Mouse (Mus musculus): ENCODE results near the gene Zfp12.
"Not testable (repeated sequence)": the region's sequence is repeated elsewhere in the genome, so short reads cannot be mapped to it uniquely, and the experiment has no call there.

The Zfp12 gene

DNA sequence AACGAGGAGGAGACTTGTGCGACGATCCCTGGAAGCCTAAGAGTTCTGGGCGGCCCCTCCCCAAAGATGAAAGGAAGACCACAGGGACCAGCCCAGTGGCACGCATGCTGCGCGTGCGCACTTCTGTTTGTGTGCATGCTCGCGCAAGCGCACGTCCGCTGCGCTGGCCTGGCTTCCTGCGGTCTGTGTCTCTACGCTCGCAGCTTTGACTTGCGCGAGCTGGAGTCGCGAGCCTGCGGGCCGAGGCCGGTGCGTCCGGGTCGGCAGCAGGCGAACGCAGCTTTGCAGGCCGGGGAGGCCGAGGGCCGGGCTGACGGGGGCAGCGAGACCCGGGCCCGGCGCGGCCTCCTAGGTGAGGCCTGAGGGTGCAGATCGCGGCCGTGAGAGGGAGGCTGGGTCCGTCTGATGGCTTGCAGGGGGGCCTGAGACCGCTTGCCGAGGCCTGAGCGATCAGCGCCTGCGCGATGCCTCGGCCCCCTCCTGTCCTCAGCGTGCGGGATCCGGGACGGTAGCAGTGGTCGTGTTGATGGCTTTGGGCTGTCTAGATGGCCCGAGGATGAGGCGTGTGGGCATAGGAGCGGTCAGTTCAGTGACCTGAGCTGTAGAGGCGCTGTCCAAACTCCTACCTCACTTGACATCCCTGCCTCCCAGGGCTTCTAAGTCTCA is at the start of gene Zfp12:
Gene Zfp12, plus strand, starts transcription at position 136 of the 666 bp plus-strand sequence.
- peak; percentile 99 for DNase-seq (ENCODE audit: low read depth, low spot score)

DNA sequence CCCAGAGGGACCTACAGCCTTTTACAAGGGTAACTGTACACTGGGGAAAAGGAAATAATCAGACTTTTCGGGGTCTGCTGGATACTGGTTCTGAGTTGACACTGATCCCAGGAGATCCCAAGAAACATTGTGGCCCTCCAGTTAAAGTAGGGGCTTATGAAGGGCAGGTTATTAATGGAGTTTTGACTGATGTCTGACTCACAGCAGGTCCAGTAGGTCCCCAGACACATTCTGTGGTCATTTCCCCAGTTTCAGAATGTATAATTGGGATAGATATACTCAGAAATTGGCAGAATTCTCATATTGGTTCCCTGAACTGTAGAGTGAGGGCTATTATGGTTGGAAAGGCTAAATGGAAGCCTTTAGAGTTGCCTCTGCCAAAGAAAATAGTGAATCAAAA is 46.9 kb upstream of the Zfp12 start:
- DNase-seq (ENCODE audit: low read depth, low spot score) = not testable (repeated sequence)

DNA sequence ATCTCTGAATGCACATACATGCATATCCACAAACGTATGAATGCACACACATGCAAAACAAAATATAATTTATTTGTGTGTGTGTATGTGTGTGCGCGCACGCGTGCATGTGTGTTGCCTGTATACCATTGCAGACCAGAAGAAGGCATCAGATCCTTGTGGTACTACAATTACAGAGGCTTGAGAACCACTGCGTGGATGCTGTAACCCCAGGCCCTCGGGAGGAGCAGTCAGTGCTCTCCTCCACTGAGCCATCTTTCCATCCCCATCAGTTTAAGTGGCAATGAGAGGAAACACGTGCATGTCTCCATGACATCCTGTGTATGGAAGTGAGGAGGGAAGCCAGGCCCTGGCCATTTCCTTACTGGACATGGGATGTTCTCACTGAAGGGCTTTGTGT is 42.2 kb upstream of the Zfp12 start:
- no peak for DNase-seq (ENCODE audit: low read depth, low spot score)

DNA sequence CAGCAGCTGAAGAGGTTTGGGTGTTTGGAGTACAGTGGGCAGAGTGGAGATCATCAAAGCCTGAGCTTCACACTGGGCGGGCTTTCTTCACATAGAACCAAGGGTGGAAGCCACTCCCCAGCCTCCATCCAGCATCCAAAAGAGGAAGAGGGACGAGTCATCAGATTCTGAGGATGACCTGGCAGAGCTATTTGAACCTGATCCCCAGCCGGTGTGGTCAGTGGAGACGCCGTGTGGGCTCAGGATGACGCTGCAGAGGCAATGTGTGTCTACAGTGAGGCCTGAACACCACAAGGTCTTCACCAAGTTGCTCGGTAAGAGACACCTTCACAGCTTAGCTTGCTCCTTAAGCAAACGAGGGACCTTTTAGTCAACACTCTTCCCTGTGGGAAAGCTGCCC is 40.2 kb upstream of the Zfp12 start:
- DNase-seq (ENCODE audit: low read depth, low spot score) = not testable (repeated sequence)

DNA sequence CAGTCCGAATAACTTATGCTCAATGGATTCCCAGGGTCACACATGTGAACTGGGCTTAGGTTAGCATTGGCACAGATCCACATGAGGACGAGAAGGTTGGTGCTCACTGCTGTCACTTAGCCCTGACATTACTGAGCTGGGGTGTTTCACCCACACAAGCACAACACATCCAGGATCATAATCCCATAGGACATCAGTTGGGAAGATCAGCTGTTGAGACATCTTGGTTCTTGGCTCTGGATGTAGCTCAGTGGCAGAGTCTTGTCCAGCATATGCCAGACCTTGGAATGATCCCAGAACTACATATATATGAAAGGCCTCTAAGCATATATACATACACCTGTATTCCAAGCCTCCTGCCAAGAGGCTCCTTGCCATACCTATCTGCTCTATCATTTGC is 39.8 kb upstream of the Zfp12 start:
- no peak for DNase-seq (ENCODE audit: low read depth, low spot score)

DNA sequence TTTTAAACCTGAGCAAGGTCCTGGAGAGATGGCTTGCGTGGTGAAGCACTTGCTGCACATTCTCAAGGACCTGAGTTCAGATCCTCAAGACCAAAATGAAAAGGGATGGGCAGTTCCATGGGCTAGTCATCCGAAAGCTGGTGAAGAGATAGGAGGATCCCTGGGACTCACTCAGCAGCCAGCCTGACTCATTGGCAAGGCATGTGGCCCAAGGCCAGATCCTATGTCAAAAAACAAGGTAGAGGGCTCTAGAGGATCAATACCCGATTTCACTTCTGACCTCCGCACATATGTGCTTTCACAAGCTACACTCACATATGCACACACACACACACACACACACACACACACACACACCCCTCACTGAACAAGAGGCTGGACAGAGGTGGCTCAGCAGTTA is 38.5 kb upstream of the Zfp12 start:
- no peak for DNase-seq (ENCODE audit: low read depth, low spot score)

DNA sequence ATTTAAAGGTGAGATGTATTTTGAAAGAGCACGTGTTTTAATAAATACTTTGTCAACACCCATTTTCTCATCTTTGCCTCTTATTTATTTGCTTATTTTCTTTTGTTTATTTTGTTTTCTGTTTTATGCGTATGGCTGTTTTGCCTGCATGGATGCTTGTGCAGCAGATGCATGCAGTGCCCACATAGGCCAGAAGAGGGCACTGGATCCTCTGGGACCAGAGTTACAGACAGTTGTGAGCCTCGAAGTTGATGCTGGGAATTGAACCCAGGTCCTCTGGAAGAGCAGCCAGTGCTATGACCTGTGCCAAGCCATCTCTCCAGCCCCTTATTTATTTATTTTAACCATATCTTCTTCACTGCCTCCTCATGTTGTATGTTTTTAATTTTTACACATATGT is 29.9 kb upstream of the Zfp12 start:
- DNase-seq (ENCODE audit: low read depth, low spot score) = no peak

DNA sequence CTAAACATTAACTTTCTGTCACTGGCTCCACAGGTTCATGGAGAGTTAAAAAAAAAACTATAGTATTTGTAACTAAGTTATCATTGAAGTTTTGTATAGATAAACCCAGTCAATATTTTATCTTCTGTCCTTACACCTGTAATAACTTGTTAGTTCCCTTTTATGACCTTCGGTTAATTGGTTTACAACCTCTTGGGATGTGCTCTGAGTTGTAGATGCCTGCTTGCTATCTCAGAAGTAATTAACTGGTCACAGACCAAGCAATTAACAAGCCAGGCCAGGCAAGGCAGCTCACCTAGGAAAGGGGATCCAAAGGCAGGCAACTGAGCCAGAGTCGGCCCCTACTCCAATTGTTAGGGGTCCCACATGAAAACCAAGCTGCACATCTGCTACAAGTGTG is 21.1 kb upstream of the Zfp12 start:
- DNase-seq (ENCODE audit: low read depth, low spot score) = no peak

DNA sequence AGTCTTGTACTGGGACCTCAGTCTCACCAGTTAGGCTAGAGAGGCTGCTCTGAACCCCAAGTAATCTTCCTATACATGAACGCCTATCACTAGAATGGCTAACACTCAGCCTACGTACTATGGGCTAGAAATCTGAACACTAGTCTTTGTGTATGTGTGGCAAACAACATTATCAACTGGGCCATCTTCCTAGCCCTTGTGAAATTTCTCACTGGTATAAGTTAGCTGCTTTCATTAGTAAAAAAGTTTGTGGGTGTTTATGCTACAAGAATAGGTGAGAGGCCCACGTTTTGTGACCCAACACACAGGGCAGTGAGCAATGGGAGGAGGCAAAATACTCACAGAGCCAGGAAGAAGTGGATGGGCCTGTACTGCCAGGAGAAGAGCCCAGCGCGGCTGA is 14.0 kb upstream of the Zfp12 start:
- no peak for DNase-seq (ENCODE audit: low read depth, low spot score)

DNA sequence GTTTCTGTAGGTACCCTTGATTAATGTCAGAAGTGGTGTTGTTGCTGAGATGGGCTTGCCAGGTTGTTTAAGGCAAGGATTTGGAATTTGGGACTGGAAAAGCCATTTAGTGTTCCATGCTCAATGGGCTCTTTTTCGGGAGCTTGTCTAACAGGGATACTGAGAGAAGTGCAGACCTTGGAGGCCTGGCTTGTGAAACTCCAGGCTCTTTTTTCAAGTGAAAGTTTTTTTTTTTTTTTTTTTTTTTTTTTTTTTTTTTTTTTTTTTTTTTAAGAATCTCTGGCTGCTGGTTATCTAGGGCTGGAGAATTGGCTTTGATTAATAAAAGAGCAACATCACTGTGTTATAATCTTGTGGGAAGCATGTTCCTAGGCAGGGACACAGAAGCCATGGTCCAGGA is 12.7 kb upstream of the Zfp12 start:
- DNase-seq (ENCODE audit: low read depth, low spot score) = no peak

DNA sequence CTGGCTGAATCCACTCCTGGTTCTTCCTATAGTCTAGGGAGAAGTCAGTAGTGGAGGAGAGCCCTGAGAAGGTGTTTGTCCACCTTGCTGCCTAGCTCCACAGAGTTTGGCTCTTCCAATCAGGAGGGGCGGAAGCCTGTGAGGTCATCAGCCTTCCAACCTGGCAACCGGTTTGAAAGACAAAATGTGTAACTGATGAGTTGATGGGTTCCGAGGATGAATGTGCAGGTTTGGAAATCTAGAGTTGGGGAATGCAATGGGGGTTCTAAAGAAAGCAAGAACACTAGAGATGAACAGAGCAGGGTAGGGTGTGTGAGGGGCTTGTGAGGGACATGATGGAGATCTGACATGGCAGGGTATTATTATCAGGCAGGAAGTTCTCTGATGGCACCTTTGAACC is 8.2 kb upstream of the Zfp12 start, which contains the start of gene Spdye4a:
Gene Spdye4a, minus strand, starts transcription at position 101 of the 400 bp plus-strand sequence.
- DNase-seq (ENCODE audit: low read depth, low spot score) = no peak

DNA sequence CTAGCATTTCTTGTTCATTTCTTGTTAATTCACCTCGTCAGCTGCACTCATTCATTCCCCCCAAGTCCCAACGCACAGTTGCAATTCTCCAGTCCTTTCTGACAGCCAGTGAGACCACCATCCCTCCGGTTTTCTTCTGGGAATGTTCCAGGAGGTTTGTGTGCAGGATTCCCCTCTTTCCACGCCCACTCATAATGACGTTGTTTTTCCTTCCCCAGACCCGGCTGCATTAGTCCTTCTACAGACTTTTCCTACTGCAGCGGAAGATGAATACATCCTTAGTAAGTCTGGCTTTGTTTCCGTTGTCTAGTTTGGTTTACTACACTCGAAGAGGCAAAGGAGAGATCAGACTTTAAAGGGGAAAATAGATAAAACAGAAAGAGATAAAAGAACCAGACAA is 1.1 kb downstream of the Zfp12 start:
- DNase-seq (ENCODE audit: low read depth, low spot score) = no peak

DNA sequence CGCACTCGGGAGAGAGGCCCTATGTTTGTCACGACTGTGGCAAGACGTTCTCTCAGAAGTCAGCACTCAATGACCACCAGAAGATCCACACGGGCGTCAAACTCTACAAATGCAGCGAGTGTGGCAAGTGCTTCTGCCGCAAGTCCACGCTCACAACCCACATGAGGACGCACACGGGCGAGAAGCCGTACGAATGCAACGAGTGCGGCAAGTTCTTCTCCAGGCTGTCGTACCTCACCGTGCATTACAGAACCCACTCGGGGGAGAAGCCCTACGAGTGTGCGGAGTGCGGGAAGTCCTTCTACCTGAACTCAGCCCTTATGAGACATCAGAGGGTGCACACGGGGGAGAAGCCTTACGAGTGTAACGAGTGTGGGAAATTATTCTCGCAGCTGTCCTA is 10.0 kb downstream of the Zfp12 start:
- DNase-seq (ENCODE audit: low read depth, low spot score) = no peak

DNA sequence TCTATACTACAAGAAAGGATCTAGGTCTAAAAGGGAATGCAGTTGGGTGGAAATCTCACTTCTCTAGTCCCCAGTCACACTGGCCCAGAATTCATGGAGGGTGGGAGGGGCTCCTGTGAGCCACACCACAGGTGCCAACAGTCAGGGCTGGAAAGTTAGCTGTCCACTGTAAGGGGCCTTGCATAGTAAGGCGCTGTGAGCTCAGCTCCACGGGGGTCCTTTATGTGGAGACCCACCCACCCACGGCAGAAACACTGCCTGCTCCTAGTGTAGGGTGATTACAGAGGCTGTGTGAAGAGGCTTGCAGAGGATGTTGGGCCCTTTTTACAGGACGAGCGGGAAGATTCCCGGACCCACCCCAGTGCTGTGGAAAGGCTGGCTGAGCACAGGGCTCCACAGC is 17.1 kb downstream of the Zfp12 start:
- no peak for DNase-seq (ENCODE audit: low read depth, low spot score)

DNA sequence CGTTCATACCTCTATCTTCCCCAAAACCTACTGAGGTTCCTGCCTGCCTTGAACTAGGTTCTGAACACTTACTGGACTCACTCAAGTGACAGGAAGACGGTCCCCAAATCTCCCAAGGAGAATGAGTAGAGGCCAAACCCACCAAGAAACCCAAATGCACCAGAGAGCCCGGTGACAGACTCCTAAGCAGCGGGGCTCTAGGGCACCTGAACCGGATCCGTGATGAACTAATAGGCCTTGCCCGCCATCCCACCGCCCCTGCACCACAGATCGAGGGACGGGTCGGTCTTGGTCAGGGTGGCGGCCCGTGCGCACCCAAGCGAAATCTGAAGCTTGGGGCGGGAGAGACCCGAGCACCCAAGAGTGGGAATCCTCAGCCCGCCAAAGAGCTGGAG is 17.8 kb downstream of the Zfp12 start:
- DNase-seq (ENCODE audit: low read depth, low spot score) = no peak

DNA sequence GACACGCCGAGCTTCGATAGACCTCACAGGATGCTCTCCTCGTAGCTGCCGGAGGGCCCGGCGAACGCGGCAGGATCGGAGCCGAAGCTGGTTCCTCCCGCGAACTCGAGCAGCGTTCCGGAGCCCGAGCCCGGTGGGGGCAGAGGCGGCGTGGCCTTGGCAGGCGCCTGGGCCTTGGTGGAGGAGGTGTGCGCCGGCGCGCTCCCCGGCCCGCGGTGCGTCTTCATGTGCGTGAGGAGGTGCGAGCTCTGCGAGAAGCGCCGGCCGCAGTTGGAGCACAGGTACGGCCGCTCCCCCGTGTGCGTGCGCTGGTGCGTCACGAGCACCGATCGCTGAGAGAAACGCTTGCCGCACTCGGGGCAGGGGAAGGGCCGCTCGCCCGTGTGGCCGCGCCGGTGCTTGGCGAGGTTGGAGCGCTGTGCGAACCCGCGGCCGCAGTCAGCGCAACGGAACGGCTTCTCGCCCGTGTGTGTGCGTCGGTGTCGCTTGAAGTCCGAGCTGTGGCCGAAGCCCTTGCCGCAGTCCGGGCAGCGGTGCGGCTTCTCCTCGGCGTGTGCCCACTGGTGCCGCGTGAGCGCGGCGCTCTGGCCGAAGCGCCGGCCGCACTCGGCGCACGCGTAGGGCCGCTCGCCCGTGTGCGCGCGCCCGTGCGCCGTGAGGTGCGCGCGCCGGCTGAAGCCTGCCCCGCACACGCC is 18.4 kb downstream of the Zfp12 start:
- peak; percentile 22 for DNase-seq (ENCODE audit: low read depth, low spot score)

DNA sequence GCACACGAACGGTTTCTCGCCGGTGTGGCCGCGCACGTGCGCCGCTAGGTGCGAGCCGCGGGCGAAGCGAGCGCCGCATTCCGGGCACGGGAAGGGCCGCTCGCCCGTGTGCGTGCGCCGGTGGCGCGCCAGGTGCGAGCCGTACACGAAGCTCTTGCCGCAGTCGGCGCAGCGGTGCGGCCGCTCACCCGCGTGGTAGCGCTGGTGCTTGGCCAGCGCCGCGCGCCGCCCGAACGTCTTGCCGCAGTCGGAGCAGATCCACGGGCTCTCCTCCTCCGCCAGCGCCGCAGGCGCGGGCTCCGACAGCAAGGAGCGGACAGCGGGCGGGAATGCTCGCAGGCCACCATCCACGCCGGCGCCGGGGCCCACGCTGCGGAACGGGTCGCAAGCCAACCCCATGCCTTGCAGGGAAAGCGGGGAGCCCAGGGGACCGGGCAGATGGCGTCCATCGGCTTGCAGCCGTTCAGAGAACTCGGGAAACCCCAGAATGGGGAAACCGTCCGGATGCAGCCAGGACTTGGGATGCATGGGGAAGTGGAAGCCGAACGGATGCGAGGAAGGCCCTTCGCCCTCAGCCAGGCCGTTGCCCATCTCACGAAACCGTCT is 19.0 kb downstream of the Zfp12 start:
- peak; percentile 19 for DNase-seq (ENCODE audit: low read depth, low spot score)

DNA sequence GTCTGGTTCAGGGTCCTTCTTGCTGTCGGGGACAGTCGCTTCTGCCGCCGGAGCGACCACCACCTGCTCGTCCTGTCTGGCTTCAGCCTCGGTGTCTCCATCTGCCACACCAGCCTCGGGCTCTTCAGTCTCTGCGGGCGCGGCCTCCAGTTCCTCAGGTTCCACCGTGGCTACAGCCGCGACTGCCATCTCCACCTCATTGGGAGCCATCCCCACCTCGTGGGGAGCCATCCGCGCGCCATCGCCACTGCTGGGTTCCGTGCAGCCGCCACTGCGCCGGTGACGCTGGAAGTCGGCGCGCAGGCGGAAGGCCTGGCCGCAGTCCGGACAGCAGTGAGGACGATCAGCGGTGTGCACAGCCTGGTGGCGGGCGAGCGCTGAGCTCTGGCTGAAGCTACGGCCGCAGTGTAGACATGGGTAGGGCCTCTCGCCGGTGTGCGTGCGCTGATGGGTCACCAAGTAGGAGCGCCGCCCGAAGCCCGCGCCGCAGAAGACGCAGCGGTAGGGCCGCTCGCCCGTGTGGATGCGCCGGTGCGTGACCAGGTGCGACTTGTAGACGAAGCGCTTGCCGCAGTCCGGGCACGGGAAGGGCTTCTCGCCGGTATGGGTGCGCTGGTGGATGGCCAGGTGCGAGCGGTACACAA is 19.6 kb downstream of the Zfp12 start:
- DNase-seq (ENCODE audit: low read depth, low spot score) = no peak

DNA sequence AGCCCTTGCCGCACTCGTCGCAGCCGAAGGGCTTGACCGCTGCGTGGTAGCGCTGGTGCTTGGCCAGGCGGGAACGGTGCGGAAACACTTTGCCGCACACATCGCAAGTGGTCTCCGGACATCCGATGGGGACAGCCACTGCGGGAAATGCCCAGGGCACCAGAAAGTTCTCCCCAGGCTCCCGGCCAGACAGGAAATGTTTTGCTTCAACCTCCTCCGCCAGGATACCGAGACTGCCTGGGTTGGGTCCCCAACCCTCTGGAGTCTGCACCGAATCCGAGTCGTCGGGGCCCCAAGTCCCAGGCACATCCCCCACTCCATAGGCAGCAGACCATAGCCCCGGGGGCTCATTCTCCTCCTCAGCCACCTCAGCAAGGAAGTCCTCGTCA is 20.2 kb downstream of the Zfp12 start:
- no peak for DNase-seq (ENCODE audit: low read depth, low spot score)

DNA sequence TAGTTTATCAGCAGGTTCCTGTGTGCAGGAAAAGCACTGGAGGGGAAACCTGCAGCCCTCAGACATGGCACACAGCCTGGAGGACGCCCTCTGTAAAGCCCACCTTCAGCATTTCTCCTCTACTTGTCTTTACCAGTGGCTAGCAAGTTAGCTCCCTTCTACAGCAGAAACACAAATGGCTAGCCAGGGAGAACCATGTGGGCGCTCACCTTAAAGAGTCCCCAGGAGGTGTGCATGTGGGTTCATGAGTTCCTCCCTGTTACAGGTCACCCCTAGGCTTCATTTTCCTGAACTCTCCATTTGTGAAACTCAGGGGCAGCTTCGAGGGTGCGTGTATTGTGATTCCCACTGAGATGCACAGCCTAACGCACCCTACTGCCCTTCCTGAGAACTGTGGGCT is 20.8 kb downstream of the Zfp12 start:
- no peak for DNase-seq (ENCODE audit: low read depth, low spot score)

DNA sequence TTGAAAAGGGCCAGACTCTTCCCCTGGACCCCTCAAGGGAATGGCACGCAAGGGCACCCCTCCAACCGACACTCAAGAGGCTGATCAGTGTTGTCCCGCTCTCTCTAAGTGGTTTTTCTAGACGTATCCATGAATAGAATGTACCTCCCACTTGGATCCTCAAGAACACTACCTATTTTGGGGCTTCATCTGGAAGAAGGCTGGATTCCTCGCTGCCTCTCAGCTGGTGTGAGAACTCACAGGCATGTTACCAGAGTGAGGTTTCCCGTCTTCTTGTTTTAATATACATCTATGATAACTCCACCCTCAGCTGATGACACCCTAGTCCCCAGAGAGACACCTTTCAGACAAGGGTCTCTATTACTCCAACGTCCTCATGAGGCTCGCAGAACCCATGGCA is 26.7 kb downstream of the Zfp12 start:
- no peak for DNase-seq (ENCODE audit: low read depth, low spot score)

DNA sequence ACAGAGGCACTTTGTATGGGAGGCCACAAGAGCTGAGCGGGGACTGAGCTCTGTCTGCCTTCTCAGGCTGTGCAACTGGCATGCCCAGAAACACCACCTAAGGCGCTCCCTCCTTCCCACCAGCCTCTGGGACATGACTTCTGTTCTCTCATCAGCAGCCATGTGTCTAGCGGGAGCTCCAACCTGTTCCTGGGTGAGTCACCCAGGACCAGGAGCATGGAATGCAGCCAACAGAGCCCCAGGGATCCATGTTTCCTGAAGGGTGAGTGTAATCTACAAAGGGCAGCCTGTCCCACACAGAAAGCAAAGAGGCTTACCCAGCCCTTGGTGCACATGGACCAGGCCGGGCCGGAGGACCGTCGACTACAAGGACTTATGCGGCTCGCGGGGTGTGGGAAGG is 29.7 kb downstream of the Zfp12 start:
- DNase-seq (ENCODE audit: low read depth, low spot score) = no peak

DNA sequence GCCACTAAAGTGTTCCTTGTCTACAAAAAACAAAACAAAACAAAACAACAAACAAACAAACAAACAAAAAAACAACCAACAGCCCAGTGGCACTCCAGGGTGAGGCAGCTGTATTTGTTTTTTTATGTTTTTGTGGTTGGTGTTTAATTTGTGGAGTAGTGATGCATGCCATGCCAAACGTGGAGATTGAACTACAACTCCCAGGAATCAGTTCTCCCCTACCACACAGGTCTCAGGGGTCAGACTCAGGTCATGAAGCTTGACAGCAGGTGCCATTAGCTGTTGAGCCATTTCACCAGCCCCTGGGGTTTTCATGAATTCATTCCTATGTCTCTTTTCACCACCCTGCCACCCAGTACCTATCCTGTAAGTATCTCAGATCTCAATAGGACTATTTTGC is 30.4 kb downstream of the Zfp12 start:
- DNase-seq (ENCODE audit: low read depth, low spot score) = no peak

Data from mesoderm, embryonic 11.5 days (tissue).